Mouse (Mus musculus) heart, adult 2 months (tissue): ENCODE results near the gene Aloxe3.

Source experiments
- CTCF ChIP-seq: fragments of 200-600 bp; IDR thresholded peaks from 2 replicates; pipeline ENCODE4 v1.8.1; 2022; ENCODE audit warnings: antibody characterized with exemption, mild to moderate bottlenecking, moderate library complexity
- POLR2A ChIP-seq: fragments of 200-500 bp; IDR thresholded peaks from 2 replicates; pipeline ENCODE4 v1.6.1; 2011; ENCODE audit warnings: mild to moderate bottlenecking, low read depth, low read length, control low read depth; ENCODE audit not compliant: insufficient read depth

GRCm38 (mm10) chr11:69090367-69090766, 35.3 kb upstream of the Aloxe3 start:
- TF ChIP-seq CTCF = no peak
- TF ChIP-seq POLR2A = 0 out of 2 replicates have a peak, but pooled peaks have one; percentile 19
